Mouse (Mus musculus) forebrain, embryonic 12.5 days (tissue): ENCODE results near the gene Chrm2. TPM values are rescaled to one million over a fixed set of nuclear protein-coding genes. Genes with fewer than 3 reads are reported as not detected.

Experiments
- ATAC-seq: fragments of 200-750 bp; cut with Nextera tagmentation; 2 replicates; pipeline ENCODE4 v1.8.0; 2017; ENCODE audit warnings: moderate TSS enrichment; ENCODE audit not compliant: low FRiP score
- H3K27ac ChIP-seq: fragments of 300-500 bp; sonication (generic); 2 replicates; pipeline ENCODE4 v1.5.1; 2016; ENCODE audit warnings: mild to moderate bottlenecking
- H3K27me3 ChIP-seq: fragments of 300-500 bp; sonication (generic); 2 replicates; pipeline ENCODE4 v1.6.1; 2016; ENCODE audit warnings: mild to moderate bottlenecking
- H3K36me3 ChIP-seq: fragments of 300-500 bp; sonication (generic); replicated peaks from 2 replicates; pipeline ENCODE4 v1.6.1; 2016; ENCODE audit warnings: mild to moderate bottlenecking
- H3K4me1 ChIP-seq: fragments of 300-500 bp; sonication (generic); 2 replicates; pipeline ENCODE4 v1.6.1; 2016
- H3K4me2 ChIP-seq: fragments of 300-500 bp; sonication (generic); 2 replicates; pipeline ENCODE4 v1.6.1; 2016; ENCODE audit warnings: mild to moderate bottlenecking, moderate library complexity
- H3K4me3 ChIP-seq: fragments of 300-500 bp; sonication (generic); replicated peaks from 2 replicates; pipeline ENCODE4 v1.5.1; 2016; ENCODE audit warnings: mild to moderate bottlenecking
- H3K9ac ChIP-seq: fragments of 300-500 bp; sonication (generic); 2 replicates; pipeline ENCODE4 v1.6.1; 2016; ENCODE audit warnings: mild to moderate bottlenecking
- H3K9me3 ChIP-seq: fragments of 300-500 bp; sonication (generic); 2 replicates; pipeline ENCODE4 v1.6.1; 2016
- whole genome bisulfite sequencing: fragments of 180-500 bp; shearing (Covaris S2); methylation state at CpG from one replicate; pipeline ENCODE4 v1.1.7; 2016; 5-methylcytosine and 5-hydroxymethylcytosine counted together
- polyA plus RNA-seq: library from polyadenylated mRNA; unstranded; fragments of >200 nt; fragmentation: Nextera tagmentation; extraction: Ambion mirVana; gene quantifications from 2 replicates; pipeline ENCODE4 v1.2.1, GENCODE M21; 2016

Chrm2 gene
- polyA plus RNA-seq = 0.45 and 0.82 TPM in 2 replicates

DNA sequence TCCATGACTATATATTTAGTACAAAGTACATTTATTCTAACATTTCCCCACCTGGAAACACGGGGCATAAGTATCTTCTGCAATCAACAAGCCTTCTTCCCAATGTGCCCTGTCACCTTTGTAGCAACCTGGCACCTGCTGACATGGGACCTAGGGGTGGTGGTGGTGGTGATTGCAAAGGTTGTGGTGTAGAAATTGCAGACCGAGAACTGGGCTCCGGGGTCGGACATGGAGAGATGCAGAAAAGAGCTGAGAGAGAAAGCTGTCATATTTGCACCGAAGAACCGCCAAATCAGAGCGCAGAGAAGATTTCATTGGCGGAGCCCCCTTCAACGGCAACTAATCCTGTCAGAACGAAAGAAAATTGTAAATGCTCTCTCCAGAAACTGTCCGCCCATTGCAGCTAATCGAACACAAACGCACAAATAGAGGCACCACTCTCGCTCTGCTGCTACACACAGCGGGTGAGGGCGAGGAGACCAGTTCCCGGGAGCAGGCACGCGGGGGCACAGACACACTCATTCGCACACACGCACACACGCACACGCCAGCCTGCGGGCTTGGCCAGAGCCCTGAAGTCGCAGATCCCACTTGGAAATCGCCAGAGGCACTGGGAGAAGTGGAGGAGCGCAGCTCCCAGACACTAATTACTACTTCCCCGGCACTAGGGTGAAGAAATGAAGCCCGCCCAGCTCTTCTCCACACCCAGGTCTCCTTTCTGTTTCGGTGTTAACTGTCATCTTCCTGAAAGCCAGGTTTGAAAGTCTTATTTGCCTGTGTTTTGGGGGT, at the start of gene Chrm2:
Chrm2 (plus strand) TSS at position 473 of the 789 bp plus-strand sequence.
- ATAC-seq = peak; percentile 73
- WGBS = 2% methylated on average over 30 of the region's 30 CpGs
- Histone ChIP-seq H3K9me3 (no peaks in the 10 kb centered on the region), H3K4me2 (peak within 1 kb of the TSS; percentile 73), H3K27ac (no peak within 1 kb of the TSS), H3K27me3 (peaks cover 50% of the 10 kb centered on the region), H3K4me1 (peaks cover 19% of the 10 kb centered on the region; the same call in 1 of the 2 replicates), H3K9ac (peak within 1 kb of the TSS; percentile 54), H3K4me3 (peak within 1 kb of the TSS; percentile 44), H3K36me3 (no peaks in the 10 kb centered on the region)

DNA sequence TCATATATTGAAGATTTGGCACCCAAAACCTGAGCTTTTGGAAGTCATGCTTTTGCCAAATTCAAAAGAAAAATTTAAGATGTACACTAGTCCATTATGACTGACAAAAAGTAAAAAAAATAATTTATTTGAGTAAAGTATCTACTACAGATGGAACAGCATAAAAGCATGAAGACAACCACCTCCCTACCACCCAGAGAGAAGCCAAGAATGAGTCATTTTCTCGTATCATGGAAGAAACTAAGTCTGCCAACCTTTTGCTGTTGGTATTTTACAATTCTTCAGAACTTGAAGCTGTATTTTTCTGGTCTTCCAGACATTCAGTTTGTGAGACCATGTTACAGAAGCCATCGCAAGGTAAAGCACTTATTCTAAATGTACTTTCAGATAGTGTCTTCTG, 13.9 kb upstream of the Chrm2 start:
- WGBS = 83% methylated on average over 2 of the region's 2 CpGs
- H3K36me3 ChIP-seq = no peaks in the 10 kb centered on the region
- no peak for ATAC-seq
- no peak overlapping the region for H3K4me2 ChIP-seq
- no peaks in the 10 kb centered on the region for H3K27me3 ChIP-seq
- H3K27ac ChIP-seq = no peak overlapping the region
- no peak overlapping the region for H3K4me3 ChIP-seq
- no peaks in the 10 kb centered on the region for H3K9me3 ChIP-seq
- no peak overlapping the region for H3K9ac ChIP-seq
- no peaks in the 10 kb centered on the region for H3K4me1 ChIP-seq

DNA sequence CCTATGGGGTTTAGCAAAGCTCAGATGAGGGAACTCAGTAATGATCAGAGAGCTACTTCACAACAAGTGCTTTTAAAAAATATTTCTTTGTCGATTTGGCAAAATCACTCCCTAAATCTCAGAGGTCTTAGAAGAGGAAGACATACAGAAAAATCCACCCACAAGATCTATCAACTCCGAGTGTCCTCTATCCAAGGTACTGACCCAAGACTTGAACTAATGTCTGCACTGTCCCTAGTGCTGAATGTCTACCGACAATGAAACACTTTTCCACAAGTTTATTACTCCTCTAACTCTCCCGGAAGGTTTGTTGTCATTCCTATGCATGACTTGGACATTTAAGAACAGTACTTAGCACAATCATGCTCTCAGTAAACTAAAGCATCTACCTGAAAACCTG, 9.9 kb upstream of the Chrm2 start:
- Histone ChIP-seq H3K36me3 (no peaks in the 10 kb centered on the region), H3K4me1 (no peaks in the 10 kb centered on the region), H3K9ac (no peak overlapping the region), H3K27ac (no peak overlapping the region), H3K9me3 (no peaks in the 10 kb centered on the region), H3K27me3 (no peaks in the 10 kb centered on the region), H3K4me3 (no peak overlapping the region), H3K4me2 (no peak overlapping the region)
- ATAC-seq = no peak
- WGBS = 82% methylated on average over 4 of the region's 4 CpGs

DNA sequence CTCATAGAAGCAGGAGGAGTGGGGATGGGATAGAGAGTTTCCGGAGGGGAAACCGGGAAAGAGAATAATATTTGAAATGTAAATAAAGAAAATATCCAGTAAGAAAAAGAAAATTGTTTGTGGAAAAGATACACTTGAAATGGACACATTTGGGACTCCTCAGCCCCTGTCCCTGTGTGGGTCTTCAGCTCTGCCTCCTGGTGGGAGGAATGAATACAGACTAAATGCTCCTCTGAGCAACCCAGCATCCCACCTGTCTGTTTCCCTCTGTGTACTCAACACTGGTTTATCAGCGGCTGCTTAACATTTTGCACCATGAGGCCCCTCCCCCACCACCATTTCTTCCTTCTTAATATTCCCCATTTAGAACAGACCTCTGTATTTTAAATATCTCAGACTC, 3.8 kb upstream of the Chrm2 start:
- peaks cover 24% of the 10 kb centered on the region for H3K27me3 ChIP-seq
- ATAC-seq = no peak
- H3K27ac ChIP-seq = no peak overlapping the region
- H3K9ac ChIP-seq = no peak overlapping the region
- WGBS = 51% methylated on average over 3 of the region's 3 CpGs
- no peaks in the 10 kb centered on the region for H3K36me3 ChIP-seq
- H3K4me3 ChIP-seq = no peak overlapping the region
- peaks cover 16% of the 10 kb centered on the region; the same call in 1 of the 2 replicates for H3K4me1 ChIP-seq
- H3K4me2 ChIP-seq = no peak overlapping the region
- H3K9me3 ChIP-seq = no peaks in the 10 kb centered on the region

DNA sequence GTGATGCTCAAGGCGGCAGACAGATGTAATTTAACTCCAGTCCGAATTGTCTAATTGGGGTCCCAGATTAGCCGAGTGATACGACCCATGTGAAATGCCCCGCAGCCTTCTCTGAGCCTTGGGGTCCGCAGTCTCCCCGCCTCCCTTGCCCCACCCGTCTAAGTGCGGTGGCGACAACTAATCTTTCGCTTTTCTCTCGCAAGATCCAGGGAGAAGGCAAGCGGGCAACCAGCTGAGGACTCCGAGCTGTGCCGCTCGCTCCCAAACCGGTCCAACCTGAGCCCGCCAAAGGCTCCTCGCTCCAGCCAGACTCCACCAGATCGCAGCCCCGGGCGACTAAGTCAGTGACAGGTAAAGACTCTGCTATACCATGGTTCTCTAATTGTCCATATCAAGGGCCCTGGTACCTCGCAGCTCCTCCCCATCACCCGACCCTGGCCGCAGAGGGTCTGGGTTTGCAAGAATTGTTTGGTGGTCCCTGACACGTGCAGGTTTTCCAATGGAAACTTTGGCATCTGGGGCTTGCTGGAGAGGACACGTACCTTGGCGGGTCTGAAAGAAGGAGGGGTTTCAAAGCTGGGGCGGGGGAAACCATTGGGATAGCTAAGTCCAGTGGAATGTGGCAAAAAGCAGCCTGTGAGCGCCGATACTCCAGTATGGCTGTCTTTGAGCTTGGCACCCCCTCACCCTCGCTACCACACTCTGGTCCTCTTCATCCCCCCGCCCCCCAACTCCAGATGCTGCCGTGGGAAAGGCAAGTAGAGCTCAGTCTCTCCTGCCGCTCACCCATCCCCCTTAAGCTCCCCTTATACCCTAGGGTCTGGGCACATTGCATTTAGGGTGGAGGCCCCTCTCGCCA, 746 bp downstream of the Chrm2 start:
- peak; percentile 67 for ATAC-seq
- WGBS = under 1% methylated on average over 35 of the region's 36 CpGs
- H3K36me3 ChIP-seq = no peaks in the 10 kb centered on the region
- H3K27me3 ChIP-seq = peaks cover 50% of the 10 kb centered on the region
- peak overlapping the region; percentile 44 for H3K4me3 ChIP-seq
- H3K9ac ChIP-seq = peak overlapping the region; percentile 54
- H3K27ac ChIP-seq = no peak overlapping the region
- peak overlapping the region; percentile 73 for H3K4me2 ChIP-seq
- H3K4me1 ChIP-seq = peaks cover 19% of the 10 kb centered on the region; the same call in 1 of the 2 replicates
- H3K9me3 ChIP-seq = no peaks in the 10 kb centered on the region

DNA sequence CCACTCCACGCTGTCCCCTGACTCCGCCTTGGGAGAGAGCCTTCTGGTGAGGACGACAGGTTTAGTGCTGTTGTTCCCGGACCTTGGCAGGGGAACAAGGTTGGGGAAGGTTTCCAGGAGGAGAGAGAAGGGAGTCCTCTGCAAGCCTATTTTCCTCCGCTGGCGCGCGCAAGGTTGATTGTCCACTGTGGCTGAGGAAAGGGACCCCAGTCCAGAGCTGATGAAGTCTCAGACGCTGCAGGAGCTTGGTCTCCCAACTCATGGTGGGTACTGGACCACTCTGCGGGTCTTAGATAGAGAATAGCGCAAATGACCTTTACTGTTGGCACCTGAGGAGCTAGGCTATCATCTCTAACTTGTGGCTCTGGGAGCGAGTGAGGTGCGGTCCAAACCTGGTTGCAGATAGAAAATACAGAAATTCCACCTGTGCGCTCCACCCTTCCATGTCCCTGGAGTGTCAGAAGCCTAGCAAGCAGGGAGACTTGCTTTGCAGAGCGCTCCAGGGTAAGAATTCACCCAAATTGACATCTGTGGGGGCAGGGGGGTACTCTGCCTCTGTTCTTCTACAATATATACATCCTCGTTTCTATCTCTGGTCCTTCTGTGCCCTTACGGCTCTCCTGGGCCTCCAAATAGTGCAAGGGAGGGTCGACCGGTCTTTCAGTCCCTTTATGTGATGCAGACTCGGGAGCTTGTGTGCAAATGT, 1.5 kb downstream of the Chrm2 start:
- no peak for ATAC-seq
- no peaks in the 10 kb centered on the region for H3K36me3 ChIP-seq
- WGBS = 28% methylated on average over 20 of the region's 20 CpGs
- H3K4me2 ChIP-seq = peak overlapping the region; percentile 73
- no peak overlapping the region for H3K27ac ChIP-seq
- peak overlapping the region; percentile 54 for H3K9ac ChIP-seq
- H3K4me1 ChIP-seq = peaks cover 16% of the 10 kb centered on the region; the same call in 1 of the 2 replicates
- no peaks in the 10 kb centered on the region for H3K9me3 ChIP-seq
- H3K27me3 ChIP-seq = peaks cover 50% of the 10 kb centered on the region
- H3K4me3 ChIP-seq = peak overlapping the region; percentile 44

DNA sequence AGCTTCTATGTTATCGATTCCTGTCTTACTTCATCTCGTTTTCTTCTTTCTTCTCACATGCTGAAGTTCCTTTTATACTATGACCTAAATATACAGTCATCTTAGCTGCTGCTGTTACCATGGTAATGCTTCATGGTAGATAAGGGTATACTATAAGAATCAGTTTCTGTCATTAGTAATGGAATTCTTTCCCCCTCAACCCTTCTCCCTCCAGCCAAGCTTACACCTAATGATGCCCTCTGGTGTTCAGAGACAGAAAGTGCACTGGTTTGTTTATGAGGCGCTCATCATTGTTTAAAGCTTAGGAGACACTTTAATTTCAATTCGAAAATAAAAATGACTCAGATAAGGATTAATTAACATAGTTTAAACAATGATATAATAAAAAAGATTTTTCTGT, 5.8 kb downstream of the Chrm2 start:
- H3K9me3 ChIP-seq = no peaks in the 10 kb centered on the region
- no peak overlapping the region for H3K27ac ChIP-seq
- H3K9ac ChIP-seq = no peak overlapping the region
- 61% methylated on average over 4 of the region's 4 CpGs for WGBS
- peaks cover 7% of the 10 kb centered on the region; the same call in 1 of the 2 replicates for H3K4me1 ChIP-seq
- no peak overlapping the region for H3K4me2 ChIP-seq
- H3K36me3 ChIP-seq = no peaks in the 10 kb centered on the region
- H3K4me3 ChIP-seq = no peak overlapping the region
- ATAC-seq = no peak
- H3K27me3 ChIP-seq = peaks cover 30% of the 10 kb centered on the region

DNA sequence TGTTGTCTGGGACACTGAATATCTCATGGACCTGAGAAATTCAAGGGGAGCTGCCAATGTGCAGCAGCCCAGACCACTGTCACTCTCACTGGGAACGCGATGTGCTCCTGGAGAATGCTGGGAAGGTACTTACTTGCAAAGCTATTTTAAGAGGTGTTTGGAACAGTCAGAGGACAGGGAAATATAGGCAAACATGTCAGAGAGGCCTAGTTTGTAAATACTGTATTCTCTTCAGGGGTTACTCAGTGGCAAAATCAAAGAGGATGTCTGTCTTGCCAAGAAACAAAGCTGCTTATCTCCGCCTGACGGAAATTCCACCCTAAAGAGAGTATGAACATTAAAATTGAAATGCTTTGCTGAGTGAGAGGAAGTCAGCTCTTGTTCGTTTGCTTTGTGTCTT, 17.3 kb downstream of the Chrm2 start:
- no peak overlapping the region for H3K27ac ChIP-seq
- H3K4me3 ChIP-seq = no peak overlapping the region
- no peaks in the 10 kb centered on the region for H3K4me1 ChIP-seq
- ATAC-seq = no peak
- H3K27me3 ChIP-seq = no peaks in the 10 kb centered on the region
- 73% methylated on average over 5 of the region's 5 CpGs for WGBS
- H3K9ac ChIP-seq = no peak overlapping the region
- H3K4me2 ChIP-seq = no peak overlapping the region
- H3K9me3 ChIP-seq = no peaks in the 10 kb centered on the region
- no peaks in the 10 kb centered on the region for H3K36me3 ChIP-seq

DNA sequence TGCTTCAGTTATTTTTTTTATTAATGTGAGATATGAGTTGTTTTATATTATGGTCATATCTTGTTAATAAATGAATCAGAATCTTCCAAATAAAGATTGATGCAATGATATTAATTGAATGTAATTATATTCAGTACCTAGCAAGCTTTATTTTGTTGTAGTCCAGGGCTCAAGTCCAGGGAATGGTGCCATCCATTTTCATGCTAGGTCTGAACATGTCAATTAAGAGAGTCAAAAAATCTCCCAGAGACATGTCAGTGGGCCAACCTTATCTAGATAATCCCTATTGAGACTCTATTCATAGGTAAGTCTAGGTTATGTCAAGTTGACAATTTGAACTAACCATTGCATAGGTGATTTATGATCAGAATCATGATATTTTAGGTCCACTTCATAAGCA, 21.1 kb downstream of the Chrm2 start:
- Histone ChIP-seq H3K4me2 (no peak overlapping the region), H3K4me1 (no peaks in the 10 kb centered on the region), H3K27ac (no peak overlapping the region), H3K9me3 (no peaks in the 10 kb centered on the region), H3K4me3 (no peak overlapping the region), H3K9ac (no peak overlapping the region), H3K36me3 (no peaks in the 10 kb centered on the region), H3K27me3 (no peaks in the 10 kb centered on the region)
- ATAC-seq = no peak

DNA sequence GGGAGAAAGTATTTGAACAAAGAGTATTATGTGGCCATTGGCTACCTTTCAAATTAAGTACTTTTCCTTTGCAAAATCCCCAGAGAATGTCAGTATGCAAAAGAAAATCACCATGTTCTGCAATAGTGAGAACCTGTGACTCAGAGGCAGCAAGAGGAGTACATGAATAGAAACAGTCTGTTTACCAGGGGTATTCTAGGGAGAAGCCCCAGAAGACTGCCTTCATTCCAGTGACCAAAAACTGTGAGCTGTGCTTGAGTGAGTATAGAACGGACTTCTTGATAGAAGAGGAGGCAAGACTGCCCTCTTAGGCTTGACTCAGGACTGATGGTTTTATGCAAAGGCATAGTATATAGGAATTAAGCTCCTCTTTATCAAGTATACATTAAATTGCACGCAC, 22.2 kb downstream of the Chrm2 start:
- H3K4me1 ChIP-seq = no peaks in the 10 kb centered on the region
- H3K4me2 ChIP-seq = no peak overlapping the region
- no peak overlapping the region for H3K9ac ChIP-seq
- no peaks in the 10 kb centered on the region for H3K27me3 ChIP-seq
- no peaks in the 10 kb centered on the region for H3K36me3 ChIP-seq
- H3K27ac ChIP-seq = no peak overlapping the region
- 82% methylated on average over 2 of the region's 2 CpGs for WGBS
- no peaks in the 10 kb centered on the region for H3K9me3 ChIP-seq
- H3K4me3 ChIP-seq = no peak overlapping the region
- no peak for ATAC-seq

DNA sequence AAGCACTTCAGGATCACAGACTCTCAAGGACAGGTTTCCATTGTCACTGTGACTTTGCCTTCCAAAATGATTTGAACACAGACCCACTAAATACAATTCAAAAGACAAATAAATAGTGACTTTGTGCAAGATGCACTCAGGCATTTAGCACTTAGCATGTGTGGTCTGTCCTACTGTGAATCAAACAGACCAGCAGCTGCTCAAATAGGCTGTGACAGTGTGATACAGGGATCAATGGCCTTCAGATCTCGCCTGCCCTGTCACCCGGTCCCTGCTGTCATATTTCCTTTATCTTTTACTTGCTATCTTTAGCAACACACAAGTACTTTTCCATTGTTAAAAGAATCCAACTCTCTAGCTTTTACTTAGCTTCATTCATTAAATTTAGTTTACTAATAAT, 31.8 kb downstream of the Chrm2 start:
- 75% methylated on average over 2 of the region's 2 CpGs for whole genome bisulfite sequencing
- Histone ChIP-seq H3K36me3 (no peaks in the 10 kb centered on the region), H3K27me3 (no peaks in the 10 kb centered on the region), H3K9ac (no peak overlapping the region), H3K4me1 (no peaks in the 10 kb centered on the region), H3K4me3 (no peak overlapping the region), H3K4me2 (no peak overlapping the region), H3K27ac (no peak overlapping the region), H3K9me3 (no peaks in the 10 kb centered on the region)
- ATAC-seq = no peak

DNA sequence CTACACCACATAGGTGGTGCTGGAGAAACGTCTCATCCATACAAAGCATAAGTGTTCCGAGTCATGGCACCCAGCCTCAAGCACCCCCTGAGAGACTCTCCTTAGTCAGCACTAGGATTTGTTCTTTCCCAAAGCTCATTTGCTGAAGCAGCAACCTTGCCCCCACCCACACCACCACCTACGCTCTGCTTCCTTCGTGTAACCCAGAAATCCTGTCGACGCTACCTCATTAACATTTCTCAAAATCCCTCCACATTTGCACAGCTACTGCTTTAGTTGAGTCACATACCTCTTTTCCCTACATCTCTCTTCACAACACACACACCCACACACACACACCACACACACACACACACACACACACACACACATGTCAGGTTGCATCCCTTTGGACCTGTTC, 50.1 kb downstream of the Chrm2 start:
- no peaks in the 10 kb centered on the region for H3K9me3 ChIP-seq
- no peak overlapping the region for H3K4me2 ChIP-seq
- H3K4me1 ChIP-seq = no peaks in the 10 kb centered on the region
- H3K27me3 ChIP-seq = no peaks in the 10 kb centered on the region
- no peak overlapping the region for H3K9ac ChIP-seq
- H3K36me3 ChIP-seq = no peaks in the 10 kb centered on the region
- H3K4me3 ChIP-seq = no peak overlapping the region
- no peak overlapping the region for H3K27ac ChIP-seq
- no peak for ATAC-seq
- 92% methylated on average over 6 of the region's 6 CpGs for WGBS
